ENCODE assay signal across 11 mouse cellular contexts in the genomic region with DNA sequence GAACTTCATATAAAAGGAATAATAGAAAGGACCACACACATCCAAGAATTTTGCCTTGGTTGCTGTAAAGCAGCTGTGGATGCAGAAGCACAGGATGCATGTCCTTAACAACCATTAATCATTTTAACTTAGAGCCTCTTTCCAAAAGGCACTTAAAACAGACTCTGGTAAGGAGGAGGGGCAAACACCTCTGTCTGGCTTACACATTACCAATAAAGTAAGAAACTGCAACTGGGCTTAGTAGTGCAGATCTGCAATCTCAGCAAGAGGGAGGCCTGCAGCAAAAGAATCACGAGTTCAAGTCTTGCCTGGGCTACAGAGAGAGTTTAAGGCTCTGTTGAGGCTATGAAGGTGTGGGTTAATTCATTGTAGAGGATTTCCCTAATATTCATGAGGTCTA. TPM values are rescaled to one million over a fixed set of nuclear protein-coding genes. Genes with fewer than 3 reads are reported as not detected.
"Had no signal": no experiment of that assay in that cellular context is flagged by ENCODE, and none has a peak within 500 bp of the region (broad histone marks: within the 10 kb centered on the region; RNA-seq: fewer than 3 reads in every experiment).

No protein-coding gene starts in this region.

- DNase-seq: forebrain, postnatal 0 days; gastrocnemius, postnatal 14 days; gastrocnemius, postnatal 36 days; heart, adult 18-20 months; heart, postnatal 10 days; kidney, adult 18-20 months; layer of hippocampus, adult 9-11 months; layer of hippocampus, postnatal 36 days; left cerebral cortex, postnatal 4 days; lung, adult 18-20 months had no signal

RNA-seq across cellular contexts. Expression of a gene that starts 47.2 kb away (rescaled TPM):
- total RNA-seq: hematopoietic stem cell, adult 5-6 weeks had no signal
